Mouse (Mus musculus) mature B cell (primary cell): ENCODE measurements around the gene Ccdc54.

Experiments
- in situ Hi-C: fragments of 300-500 bp; cut with MboI; formaldehyde crosslinking; loops from 2 replicates; pipeline ENCODE4 v1.14.3; 2019

Gene Ccdc54

DNA sequence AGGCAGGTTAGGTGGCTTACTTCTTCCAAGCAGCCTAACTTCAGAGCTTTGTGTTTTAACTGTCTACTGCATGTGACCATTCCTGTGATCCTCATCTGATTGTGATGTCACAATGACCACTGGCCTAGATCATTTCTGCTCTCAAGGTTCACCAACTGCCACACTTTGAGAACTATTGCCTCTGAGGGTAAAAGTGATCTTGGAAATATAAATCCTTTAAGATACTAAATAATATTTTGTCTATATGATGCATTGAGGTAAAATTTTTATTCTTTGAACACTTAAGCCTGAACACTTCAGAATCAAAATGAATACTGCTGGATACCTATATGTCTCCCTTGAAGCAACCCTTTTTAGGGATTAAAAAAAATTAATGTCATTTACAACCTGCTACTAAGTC lies at the start of gene Ccdc54:
Gene Ccdc54 (minus strand): TSS at position 101 of the 400 bp plus-strand sequence.
- in situ Hi-C loops: no loop called here

DNA sequence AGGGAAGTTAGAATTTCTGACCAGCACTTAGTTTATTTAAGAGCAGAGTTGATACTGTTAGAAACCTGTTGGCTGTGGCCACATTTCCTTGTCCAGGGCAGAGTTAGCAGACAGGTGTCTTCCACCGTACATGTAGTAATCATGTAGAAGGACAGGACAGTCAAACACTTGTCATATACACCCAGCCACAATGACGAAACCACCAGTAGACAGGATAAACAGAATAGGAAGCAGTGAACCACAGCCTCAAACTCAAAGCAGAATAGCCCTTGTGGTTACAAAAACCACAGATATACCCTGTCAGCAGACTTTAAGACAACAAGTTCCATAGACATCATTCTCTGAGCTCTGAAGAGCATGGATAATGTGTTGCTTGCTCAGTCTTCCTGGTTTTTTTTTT lies 41.6 kb upstream of the Ccdc54 start:
- in situ Hi-C loops: no loop called here

DNA sequence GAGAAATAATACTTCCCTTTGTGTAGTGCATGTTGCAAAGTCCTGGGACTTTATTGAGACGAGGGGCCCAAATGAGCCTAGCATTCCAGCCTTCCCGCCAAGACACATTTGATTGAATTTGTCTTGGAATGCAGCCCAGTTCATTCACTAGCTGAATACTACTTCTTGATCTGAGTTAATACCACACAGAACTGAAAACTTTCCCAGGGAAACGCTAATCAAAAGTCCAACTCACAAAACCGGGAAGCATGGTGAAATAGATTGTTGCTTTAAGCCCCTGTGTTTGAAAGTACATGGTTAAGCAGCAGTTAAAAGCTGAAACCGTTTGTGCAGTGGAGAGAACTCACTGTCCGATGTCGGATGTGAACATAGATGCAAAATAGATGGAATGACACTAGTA lies 24.6 kb upstream of the Ccdc54 start:
- in situ Hi-C loops: no loop called here

DNA sequence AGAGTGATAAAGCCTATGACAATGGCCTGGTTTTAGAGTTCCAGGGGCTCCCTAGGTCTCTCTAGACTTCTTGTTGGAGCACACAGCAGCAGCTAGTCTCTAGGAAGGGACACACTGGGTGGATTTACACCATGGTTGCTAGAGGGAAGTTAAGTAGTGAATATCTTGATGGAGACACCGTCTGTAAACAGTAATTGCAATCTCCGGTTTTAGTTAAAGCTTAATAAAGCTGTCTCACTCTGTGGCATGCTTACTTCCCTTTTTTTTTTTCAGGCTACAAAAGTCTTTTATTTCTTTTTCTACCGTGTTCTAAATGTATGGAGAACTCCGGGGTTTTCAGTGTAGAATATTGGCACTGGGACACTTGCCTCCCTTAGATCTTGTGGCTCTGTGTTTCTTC lies 22.0 kb upstream of the Ccdc54 start:
- in situ Hi-C loops: no loop called here

DNA sequence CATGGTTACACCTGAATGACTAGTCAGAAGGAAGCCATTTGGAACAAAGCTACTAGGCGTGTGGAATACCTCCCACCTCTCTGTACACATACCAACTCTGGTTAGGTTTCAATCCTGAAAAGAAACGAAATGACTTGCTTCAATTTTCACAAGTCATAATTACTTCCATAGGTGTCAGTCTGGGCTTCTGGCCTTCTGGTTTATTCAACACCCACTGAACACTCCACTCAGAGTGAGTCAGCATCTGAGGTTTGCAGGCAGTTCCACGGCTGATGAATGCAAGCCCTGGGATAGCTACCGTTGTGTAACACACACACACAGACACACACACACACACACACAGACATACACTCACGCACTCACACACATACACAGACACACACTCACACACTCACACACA lies 19.6 kb upstream of the Ccdc54 start:
- in situ Hi-C loops: no loop called here

DNA sequence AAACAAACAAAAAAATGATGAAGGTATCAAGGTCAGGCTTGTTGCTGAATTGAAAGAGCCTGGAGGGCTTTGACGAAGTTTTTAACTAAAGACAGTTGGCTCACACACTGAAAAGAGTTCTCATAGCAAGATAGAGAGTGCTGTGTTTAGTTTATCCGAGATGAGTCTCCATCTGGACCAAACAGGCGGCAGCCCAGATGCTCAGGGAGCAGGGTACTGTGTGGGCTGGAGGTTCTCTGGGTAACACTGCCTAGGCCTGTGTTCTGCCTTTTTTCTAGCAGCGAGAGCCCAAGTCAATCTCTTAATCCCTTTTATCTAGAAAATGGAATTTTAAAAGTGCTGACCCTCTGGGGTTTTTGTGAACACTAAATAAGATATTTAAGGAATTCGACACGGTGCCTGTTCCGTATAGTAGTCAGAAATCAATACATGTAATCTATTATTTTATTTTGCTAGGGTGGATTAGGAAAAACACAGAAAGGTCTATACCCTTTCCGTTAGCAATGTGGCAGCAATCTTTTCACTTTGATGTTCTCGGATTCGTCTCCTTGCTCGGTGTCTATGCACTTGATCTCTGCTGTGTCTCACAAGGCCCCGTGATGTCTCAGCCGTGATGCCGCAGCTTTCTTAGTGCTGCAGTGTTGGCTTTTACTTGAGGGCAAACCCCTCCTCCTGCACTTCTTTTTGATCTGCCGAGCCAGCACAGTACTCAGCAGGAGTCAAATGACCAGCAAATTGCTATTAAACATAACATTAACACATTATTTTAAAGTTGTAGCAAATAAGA lies 17.0 kb upstream of the Ccdc54 start:
- in situ Hi-C loops: no loop called here

DNA sequence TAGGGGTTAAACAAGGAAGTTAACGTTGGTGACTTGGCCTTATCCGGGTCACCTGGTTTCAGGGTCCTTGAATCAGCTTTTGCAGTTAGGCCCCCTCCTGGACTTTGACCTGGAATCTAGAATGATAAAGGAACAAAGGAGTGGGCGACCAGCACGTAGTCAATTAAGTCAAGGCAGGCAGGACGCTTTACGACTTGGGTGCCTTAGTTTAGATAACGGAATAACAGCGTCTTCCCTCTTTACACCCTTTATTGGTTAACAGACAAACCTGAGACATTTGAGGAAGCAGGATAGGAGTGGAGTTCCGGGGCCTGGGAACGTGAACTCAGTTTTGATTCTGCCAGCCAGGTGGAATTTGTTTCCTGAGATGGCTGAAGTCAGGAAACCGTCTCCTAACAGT lies 13.9 kb upstream of the Ccdc54 start:
- in situ Hi-C loops: no loop called here

DNA sequence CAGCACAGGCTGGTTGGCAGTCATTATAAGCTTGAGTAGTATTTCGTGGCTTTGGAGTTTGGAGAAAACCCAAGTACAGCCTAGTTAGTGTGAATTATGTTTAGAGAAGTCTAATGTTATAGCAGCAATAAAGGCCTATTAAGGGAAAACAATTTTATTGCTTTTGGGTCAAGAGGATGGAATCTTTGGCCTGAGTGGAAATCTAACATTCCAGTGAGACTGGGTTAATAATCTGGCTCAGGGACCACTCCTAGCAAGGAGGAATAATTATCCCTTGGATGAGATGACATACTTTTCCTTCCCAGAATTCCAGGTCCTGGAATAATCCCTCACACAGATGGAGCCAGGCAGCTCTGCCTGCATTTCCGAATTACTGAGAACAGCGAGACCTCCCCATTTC lies 11.0 kb upstream of the Ccdc54 start:
- in situ Hi-C loops: no loop called here

DNA sequence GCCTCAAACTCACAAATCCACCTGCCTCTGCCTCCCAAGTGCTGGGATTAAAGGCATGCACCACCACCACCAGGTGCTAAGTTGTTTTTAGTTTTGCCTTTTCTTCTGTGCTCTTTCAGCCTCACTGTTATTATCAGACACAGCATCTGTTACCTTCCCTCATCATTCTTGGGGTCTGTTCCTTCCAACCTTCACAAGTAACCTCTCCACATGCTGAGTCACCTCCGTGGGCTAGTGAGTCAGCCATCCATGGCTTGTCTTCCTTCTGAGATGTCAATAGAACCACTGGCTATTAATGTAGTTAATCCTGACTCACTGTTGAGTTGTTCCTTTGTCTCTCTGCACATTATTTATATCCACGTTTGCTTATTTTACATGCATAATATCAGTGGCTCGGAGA lies 9.7 kb upstream of the Ccdc54 start:
- in situ Hi-C loops: no loop called here

DNA sequence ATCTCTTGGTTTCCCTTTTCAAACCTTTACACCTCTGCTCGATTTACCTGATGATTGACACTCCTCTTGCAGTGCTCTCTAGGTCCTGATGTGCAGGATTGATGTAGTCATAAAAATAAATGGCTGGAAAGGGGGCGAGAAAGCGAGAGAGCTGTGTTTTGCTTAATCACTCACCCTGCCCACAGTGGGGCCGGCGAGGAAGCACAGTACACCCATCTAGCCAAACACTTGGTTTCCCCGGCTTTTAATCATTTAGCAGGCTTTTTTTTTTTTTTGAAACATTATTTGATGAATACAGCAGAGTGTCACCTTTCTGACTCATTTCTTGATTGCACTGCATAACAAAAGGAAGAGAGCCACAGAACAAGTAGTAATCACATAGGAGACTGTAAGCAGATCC lies 5.7 kb upstream of the Ccdc54 start:
- in situ Hi-C loops: no loop called here

DNA sequence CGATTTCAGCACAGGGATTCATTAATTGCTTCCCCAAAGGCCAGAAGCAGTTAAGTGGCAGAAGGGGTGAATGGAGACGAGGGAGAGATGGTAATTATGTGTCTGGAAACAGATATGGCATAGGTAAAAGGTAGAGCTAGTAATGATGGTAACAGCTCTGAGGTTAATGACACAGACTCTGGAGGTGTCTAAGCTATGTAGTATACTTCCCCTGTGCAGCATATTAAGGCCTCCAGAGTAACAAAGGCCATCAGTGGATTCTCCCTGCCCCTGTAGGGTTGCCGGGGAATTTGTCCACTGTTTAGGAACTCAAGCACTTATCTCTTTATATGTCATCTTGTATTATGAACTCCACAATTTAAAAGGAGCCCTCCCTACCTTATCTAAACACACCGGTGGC lies 5.2 kb upstream of the Ccdc54 start:
- in situ Hi-C loops: no loop called here

DNA sequence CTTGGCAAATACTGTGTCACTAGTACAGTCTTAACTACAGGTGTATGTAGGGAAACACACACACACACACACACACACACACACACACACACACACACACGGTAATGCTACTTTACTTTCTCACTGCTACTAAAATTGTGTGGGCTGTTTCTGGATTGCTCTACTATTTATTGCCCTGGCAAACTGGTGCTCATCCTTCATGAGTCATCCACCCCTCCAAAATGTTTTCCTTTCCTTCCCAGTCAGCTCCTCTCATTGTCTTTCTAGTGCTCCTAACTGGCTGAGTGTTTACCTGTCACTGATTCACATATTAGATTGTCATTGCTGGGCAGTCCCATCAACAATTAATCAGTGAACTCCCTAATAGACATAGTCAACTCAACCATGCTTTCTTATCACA lies 3.9 kb upstream of the Ccdc54 start:
- in situ Hi-C loops: no loop called here

DNA sequence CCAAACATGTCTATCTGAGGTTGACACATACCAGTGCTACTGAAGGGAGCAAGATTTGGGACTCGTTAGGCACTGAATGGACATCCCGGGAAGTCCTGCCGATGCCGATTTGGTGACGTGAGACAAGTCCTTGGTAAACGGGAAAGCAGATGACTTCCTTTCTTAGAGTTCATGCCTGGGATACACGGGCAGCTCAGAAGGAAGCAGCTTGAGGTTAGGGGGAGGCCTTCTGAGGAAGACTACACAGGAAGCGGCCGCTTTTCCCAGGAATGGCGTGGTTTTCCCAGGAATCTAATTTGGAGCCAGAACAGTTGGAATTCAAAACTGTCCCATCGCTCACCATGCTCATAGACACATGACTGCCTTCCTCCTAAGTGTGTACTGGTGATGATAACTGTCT lies 2.4 kb upstream of the Ccdc54 start:
- in situ Hi-C loops: no loop called here

DNA sequence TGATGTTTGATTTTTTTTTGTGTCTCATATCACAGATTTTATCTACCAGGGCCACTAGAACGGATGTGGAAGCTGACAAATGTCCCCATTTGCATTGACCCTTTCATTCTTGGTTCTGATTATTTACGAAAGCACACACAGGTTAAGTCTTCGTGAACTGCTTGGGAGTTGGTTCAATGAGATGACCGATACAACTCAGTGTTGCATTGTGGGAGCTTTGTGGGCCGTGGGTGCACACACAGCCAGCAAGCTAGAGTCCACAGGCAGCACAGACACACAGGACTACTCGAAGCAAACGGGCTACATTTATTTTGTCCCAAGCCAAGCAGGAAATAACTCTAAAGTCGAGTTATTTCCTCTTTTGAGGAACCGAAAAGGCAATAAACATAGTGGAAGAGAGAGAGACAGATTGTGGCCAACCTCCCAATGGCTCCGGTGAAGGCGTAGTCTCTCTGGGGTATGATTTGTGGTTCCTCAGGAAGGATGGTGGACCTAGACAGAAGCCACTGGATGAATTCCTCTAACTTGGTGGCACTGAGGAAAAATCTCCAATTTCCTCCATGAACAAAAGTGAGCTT lies 1.3 kb downstream of the Ccdc54 start:
- in situ Hi-C loops: no loop called here

DNA sequence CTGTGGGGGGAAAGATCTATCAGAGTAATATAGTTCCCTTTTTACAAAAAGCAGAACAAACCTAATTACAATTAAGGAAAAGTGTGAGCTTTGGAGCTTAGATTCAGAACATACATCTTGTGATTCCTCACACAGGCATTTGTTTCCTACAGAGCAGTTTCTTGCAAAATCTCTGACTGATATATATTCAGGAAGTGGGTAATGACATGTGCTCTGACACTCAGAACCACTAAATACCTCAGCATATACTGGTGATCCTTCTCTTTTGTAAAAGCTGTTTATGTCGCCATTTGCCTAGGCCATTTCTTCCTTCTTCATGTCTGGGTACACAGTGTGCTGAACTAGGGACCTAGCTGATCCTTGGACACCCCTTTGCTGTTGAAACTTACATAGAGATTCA lies 2.8 kb downstream of the Ccdc54 start:
- in situ Hi-C loops: no loop called here

DNA sequence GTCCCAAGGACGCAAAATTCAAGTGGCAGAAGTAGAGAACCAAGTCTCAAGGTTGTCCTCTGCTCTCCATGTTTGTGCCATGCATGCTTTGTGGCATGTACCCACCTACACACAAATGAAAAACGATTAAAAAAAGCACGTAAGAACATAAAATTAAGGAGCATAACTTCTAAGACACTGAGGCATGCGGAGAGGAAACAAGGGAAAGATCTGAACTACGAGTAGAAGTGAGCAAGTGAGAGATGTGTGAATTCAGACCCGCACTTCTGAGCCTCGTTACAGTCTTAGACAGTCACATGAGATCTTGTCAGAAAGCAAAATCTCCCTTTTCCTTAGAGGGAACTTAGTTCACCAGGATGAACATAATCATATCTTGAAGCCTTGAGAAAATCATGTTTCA lies 3.8 kb downstream of the Ccdc54 start:
- in situ Hi-C loops: no loop called here

DNA sequence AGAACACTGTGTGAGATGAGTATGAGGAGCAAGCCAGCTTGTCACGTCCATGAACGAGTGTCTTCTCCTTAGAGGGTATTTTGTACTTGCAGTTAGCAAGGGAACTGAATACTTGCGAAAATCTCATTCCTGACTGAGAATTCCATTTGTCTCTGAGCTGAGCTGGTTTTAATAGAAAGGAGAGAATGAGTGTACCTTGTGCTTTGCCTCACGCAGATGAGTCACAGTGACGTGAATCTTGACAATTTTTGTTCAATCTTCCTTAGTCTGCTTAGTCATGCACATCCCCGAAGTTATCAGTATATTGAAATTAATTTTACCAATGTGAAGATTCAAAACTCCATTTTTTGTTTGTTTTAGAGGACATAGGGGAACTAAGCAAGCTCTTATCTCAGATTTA lies 12.6 kb downstream of the Ccdc54 start:
- in situ Hi-C loops: no loop called here

DNA sequence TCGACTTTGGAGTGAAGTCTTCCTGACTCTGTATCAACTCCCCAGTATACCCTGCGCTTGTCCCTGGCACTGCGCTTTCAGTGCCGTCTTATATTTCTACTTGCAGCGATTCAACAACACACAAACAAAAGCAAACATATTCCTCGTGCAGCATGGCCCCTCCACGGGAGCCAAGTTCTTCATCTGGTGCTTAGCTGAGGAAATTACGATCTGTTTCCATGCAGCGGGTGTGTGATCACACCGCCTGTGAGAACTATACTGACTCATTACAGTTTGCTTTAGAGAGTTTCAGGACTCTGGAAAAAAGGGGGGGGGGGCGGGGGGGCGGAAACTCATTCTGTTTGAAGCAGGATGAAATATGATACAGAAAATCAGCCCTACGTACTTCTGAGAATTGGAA lies 18.4 kb downstream of the Ccdc54 start:
- in situ Hi-C loops: no loop called here

DNA sequence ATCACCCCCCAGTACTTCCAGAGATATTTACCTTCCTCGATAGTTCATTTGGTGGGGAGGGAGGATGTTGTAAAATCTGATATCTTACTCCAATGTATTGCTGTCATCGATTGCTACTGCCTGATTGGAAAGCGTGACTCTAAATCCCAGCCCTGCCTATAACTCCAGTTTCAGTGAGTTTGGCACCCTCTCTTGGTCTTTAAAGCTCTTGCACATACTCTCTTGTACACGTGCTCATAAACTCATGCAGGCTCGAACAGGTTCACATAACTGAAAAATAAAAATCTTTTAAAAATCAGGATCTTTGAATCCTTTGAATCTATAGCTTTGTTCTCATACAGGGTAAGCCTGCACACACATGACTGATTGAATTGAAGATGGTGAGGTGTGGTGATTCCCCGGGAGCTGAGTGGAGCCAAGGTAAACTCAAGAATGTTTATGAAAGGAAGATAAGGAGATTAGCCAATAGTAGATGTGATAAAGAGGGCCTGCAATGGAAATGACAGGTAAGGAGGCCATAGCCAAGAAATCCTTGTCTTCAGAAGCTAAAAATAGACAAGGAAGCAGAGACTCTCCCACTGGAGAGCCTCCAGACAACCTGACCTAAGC lies 31.7 kb downstream of the Ccdc54 start:
- in situ Hi-C loops: no loop called here

DNA sequence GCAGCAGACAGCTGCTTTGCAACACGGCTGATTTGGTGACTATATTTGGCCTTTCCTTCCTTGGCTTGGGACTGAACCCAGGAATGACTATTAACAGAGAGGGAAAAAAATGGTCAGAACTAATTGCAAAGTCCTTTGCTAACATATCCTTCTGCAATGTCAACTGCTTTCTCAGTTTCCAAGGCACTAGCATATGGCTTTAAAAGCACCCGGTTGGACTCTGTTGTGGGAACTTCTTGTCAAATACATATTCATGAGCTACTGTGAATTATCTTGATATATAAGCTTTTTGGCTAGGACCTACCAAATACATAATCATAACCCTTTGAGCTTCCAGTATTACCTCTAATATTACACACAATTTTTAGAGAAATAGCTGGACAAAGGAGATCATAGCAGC lies 37.1 kb downstream of the Ccdc54 start:
- in situ Hi-C loops: no loop called here

DNA sequence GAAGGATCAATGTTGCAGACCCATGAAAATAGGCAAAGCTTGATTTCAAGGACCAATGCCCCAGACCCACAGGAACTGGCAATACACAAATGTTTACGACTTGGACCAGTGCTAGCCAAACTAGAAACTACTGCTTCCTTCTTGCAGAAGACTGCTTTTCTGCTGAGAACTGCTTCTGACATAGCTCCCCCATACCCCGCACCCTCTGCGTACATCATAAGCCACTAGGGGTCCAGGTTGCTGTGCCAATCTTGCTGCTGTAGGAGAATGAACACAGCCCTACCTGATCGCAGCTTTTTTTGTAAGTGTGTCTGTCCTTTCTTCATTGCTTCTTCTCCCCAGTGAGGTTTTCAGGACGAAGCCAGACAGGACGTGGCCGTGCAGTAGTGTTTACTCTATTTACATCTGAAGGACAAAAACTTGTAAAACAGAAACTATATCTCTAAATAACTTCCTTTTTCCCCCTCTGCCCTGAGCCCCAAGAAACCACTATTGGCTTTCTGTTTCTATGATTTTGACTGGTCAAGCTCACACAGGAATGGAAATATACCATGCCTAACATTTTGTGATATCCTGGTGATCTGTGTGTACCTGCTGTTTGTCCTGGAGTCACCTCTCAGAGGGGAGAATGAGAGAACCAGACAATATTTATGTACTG lies 39.0 kb downstream of the Ccdc54 start:
- in situ Hi-C loops: no loop called here

DNA sequence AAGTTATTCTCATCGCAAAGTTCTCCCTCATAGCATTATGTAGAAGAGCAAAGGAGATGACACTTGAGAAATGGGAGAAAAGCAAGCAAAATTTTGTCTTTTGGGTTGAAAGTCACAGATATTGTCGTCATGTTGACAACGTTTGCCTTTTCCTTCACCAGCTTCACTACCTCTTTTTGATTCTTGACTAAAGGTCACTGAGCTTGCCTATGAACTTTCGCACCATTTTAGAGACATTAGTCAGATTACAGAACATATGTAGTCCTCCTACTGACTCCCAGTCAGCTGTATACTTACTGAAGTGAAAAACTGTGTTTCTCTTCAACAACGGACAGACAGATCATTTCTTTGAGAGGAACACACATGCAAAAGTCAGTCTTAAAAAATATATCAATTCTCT lies 40.0 kb downstream of the Ccdc54 start:
- in situ Hi-C loops: no loop called here
